Mouse (Mus musculus) cerebellum, adult 11 months (tissue): ENCODE data around the gene Gm20696.

Experiments
- DNase-seq: peaks from one replicate; pipeline ENCODE4 v3.0.0; 2022

Gene Gm20696

DNA sequence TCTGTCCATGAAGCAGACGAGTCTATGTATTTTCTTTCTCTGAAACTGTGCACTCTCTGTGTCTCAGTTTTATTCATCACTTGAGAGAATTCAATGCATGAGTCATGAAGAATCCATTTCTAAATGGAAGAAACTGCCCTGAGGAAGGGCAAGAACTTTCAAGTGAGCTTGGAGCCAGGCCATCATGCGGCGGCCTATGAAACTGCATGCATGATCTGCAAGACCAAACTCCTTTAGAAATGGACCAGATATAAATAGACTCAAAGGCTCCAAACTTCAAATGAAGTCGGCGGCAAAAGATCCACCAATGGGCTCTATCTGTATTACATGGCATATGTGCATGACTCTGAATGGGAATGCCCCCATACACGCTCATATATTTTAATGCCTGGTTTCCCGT, 321.6 kb downstream of the Gm20696 start:
- DNase-seq, result no peak

DNA sequence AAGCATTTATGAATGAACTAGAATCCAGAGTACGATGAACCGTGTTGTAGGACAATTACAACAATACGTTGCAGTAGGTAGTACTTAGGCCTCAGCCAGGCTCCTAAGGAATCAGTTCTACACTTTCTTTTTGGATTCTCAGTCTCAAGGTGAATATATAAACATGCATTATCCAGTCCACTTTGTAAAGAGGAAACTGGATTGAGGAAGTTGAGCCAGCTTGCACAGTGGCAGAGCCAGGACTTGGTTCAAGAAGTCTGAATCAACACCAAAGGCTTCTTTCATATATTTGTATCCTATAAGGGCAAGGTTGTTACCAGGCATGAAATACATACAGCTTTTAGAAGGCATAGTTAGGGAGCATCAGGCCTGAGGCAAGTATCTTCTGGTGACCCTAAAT, 322.2 kb downstream of the Gm20696 start:
- no peak for DNase-seq

DNA sequence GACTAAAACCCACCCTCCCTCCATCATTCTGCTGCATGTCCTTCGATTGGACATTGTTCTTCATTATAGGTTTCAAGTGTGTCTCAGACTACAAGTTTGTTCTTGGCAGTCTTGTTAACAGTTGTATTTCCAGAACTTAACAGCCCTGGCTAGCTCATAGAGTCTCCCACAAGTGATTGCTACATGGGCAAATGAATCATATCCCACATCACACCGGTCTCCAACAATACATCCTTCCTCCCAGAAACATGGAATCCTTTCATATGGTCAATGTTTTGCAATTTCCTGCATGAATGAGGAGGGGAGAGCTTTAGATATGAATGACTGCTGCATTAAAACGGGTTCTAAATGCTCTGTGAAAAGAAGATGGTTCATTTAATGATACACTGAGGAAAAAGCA, 322.8 kb downstream of the Gm20696 start:
- DNase-seq, result no peak

DNA sequence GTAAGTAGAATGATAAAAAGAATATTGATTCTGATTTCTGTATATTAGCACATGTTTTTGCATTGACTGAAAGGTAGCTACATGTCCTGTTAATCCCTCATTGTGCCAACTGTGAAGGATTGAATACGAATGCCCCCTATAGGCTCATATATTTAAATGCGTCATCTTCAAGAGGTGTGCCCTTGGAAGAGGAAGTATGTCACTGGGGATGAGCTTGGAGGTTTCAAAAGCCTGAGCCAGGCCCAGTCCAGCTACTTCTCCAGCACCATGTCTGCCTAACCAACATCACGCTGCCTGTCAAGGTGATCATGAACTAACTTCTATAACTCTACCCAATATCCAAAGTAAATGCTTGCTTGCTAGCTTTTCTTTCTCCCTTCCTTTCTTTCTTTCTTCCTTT, 324.2 kb downstream of the Gm20696 start:
- no peak for DNase-seq

DNA sequence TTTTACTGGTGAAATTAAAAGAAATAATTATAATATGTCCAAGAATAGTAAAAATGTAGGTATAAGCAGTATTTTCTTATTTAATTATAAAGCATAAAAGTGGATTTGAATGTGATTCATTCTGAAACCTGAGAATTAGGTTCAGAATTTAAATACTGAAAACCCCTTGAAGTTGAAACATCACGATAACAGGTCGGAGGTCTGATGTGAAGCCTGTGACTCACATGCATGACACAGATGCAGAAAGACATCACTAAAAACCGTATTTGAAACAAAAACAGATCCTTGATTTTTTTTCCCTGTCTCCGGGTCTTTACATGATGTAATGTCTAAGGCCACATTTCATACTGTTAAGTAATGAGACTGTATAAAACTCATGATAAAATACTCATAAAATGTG, 325.7 kb downstream of the Gm20696 start:
- DNase-seq, result no peak

DNA sequence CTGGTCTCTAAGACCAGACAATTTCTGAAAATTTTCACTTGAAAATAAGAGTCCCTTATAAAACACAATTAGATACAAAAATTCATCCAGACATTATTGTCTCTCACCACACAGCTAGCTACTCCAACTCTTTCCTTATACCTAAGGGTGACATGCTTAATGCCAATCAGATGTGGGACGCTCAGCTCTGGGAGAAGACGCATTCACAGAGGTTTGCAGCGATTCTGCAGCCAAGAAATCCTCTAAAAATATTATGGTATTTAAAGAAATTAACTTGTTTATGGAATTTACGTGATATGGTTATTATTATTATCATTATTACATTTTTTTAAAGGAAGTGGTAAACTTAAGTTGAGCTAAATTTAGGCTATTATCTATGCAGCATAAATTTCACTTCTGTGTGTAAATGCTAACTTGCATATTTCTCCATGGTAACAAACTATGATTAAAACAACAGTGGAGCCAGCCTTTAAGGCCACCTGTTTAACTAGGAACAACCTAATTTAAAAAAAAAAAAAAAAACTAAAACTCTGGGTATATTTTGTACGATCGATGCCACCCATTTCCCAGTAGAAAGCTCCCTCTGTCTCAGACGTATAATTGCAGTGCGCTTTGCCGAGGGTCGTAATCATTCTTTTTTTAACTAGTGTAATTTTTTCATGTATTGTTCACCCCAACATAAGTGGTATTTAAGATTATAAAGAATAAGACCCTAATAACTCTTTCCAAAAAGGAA, 326.4 kb downstream of the Gm20696 start:
- DNase-seq, result no peak

DNA sequence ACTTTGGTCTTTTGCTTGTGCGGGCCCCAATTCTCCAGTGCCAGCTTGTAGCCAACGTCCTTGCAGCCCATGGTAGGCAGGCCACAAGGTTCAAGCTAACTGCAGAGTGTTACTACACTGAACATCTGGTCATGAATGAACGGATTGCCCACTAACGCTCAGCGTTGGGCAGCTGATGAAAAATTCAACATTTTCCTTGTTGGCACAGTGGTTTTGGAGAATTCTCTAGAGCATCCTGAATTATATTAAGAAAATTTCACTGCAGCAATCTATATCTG, 327.3 kb downstream of the Gm20696 start:
- DNase-seq, result no peak

DNA sequence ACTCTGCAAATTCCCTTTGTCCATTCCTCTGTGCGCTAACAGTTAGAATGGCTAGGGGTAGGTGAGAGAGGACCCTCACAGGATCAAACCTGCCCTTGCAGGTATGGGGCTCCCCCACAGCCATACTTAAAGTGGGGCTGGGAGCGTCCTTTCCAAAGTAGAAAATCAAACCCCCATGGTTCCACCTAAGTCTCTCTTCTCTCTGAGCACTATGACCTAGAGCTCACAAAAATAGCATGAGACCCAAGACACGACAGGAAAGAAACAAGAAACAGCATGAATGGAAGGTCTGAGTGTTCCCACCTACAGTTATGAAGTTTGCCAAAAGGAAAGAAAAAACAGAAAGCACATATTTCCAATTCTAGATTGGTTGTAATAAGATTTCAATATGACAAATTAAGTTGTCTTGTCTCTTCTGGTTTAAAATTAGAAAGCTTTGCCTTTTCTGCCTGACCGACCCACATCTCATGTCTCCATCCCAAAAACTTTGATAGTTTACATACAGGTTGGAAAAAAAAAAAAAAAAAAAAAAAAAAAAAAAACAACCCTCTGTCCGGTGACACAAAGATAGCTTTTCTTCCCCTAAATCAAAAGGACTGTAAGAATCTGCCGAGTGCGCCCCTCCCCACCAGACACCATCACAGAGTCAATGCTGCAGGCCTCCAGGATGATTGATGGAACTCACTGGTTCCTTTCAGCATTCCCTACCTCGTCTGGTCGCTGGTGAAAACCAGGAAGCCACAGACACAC, 327.8 kb downstream of the Gm20696 start:
- no peak for DNase-seq

DNA sequence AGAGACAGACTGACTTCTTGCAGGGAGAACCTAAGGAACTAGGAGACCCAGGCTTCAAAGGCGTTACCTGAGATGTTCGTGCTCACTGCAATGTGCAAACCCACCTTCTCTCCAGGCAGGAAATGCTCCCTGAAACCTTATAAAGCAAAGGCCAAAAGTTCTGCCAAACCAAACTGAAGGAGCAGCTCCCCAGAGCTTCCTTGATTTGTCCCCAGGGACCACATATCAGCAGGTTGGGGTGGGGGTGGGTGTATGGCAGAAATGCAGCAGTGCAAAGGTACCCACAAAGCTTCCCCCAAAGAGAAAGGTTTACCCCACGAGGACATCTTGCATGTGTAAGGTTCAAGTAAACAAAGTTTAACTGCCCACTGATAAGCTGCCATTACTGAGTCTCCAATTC, 328.4 kb downstream of the Gm20696 start:
- DNase-seq, result no peak

DNA sequence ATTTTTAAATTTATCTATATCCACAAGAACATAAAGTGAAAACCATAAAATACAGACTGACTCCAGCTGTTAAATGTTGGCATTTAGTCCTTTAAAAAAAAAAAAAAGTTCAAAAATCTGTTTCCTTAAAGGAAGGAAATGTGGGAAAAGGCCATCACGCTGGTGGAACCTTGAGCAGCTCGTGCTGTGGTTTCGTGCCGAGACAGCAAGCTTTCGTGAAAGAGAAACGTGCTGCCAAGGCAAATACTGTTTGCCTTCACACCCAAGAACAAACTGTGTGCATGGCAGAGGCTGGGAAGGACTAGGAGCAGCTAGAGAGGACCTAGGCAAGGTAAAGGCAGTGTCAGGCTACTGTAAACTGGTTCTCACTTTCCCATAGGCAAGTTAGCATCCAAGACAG, 329.0 kb downstream of the Gm20696 start:
- no peak for DNase-seq

DNA sequence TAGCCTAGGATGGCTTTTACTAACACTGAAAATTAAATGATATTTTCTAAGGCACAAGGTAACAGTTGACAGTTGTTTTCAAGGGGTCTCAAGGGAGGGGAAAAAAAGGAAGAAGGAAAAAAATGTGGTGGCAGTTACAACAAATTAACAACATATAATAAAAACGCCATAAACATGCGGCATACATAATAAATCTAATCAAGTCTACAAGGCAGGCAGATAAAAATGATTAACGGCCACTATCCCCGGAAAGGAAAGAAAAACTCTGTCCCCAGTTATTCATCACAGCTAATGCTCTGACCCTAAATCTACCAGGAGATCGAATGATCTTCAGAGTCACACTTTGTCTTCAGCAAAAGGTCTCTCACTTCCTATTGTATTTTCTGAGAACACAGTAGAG, 330.4 kb downstream of the Gm20696 start:
- no peak for DNase-seq

DNA sequence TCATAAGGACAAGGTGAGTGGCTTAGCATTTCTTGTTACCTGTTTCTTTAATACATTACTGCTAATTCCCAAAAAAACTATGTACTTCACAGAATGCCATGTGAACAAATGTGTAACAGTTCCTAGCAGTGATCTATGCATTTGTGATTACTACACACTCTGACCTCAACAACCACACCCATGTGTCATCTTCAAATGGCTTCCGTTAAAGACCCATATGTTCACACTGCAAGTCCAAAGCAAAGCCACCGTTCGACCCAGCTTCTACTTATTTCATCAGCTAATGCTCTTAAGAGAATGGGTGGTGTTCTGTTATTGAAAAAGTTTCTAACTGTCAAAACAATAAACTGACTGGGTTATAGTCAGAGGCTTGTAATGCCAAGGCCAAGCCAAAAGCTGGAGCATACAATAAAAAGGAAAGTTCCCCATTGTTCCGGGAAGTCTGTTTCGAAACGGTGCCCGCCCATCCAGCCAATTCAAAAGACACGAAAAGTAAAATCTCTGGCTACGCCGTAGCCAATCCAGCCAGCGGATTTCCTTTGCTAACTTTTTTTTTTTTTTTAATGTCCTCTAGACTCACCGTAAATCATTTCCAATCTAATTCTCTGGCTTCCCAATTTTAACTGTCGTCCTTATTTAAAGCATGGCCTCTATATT, 331.3 kb downstream of the Gm20696 start:
- DNase-seq, result no peak

DNA sequence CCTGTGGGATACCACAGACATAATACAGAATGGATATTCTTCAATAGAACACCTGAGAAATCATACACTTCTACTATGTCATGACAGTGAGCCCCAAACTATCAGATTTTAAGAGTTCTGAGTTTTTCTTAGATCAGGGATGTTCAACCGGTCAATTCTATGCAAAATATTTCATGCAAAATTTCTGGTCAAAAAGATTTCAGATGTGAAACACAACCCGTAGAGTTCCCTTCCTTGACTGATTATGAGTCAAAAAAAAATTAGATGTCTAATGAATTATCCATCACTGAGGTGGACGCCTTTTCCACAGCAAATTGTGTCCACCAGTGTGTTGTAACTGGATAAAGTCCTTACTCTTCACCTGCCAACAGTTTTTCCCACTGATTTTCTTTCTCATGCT, 332.3 kb downstream of the Gm20696 start:
- DNase-seq, result no peak

DNA sequence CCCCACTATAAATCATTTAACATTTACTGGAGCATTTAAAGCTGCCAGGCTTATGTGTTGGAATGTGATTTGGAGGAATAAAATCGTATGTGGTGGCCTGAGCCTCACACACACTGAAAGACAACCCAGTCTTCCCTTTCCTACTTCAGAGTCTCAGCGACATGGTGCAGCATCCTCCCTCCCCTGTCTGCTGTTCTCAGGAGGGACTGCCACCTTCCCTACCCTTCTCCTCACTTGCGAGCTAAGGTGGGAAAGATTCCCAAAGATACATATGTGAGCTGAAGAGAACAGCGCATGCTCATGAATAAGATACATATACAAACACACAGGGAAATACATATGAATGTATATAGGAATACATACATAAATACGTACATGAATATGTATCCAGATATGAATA, 333.5 kb downstream of the Gm20696 start:
- DNase-seq, result no peak

DNA sequence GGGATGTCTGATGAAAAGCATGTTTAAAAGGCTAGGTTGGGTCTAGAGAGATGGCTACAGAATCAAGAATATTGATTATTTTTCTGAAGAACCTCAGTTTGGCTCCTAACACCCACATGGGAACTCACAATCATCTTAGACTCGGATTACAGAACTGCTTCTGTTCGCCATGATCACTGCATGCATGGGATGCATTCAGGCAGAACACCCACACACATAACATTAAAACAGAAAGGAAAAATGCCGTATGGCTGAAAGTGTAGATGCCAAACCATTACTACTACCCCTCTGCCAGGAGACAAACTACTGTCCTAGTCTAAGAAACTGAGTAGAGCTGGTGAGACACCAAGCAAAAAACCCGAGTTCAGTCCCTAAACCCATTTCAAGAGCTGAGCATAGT, 336.4 kb downstream of the Gm20696 start:
- DNase-seq, result no peak

DNA sequence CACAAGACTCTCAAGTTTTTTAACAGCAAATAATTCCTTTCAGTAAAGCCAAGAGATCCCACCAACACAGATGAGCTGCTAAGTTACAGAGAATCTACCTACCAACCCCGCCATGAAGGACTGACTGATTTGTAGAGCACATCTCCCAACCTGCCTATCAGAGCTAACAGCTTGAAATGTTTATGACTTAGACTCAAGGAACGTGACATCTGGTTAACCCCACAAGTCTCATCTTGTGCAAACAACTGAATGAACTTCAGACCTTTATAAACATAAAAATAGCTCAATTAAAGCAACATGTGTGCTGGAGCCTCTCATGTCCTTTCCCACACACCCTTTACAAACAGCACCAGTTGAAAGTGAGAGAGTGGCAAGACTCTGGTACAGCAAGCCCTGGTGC, 338.0 kb downstream of the Gm20696 start:
- DNase-seq, result no peak

DNA sequence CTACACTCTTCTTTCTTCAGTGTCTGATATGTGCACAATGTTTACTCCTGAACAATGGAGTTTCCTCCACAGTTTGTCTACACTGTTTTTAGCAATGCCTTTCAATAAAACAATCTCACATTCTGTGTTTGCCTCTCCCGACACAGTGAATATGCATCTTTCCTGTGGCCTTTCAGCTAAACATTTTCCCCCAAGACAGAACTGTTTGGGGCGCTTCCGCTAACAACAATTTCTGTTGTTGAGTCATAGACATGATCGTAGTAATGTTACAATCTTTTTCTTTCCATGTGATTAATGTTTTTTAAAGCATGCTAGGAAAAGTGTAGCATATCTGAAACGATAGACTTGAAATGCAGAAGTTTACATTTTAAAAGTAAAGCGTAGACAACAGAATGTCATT, 338.5 kb downstream of the Gm20696 start:
- no peak for DNase-seq

DNA sequence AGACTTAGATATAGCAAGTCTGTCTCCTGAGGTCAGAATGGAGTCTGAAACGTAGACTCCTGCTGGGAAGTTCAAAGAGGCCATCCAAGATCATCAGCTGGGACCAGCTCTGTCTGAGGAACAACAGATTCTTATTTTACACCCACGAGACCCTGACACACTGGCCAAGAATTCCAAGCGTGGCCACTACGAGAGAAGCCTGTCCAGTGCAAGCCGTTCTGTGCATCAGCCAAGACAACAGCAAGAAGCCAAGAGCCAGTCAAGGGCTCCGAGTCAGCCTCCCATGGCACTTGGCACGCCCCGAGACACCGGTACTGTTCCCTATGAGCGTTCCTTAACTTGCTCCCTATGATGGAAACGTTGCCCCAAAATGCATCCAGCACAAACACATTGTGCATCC, 338.9 kb downstream of the Gm20696 start:
- no peak for DNase-seq

DNA sequence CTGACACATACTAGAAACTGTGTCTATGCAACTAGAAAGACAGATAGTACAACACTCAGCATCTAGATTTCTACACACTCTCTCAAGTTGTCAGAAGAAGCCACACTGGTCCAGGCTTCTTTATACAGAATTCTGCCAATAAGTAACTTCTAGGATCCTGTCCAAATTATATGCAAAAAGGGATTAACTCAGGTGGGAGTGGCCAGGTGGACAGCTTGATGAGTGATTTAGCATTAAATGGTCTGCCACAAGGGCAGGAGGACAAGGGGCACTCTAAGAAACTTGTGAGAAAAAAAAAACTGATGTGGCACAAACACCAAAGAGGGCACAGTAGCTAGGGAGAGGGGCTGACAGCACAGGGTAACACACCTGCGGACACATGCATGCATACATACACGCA, 340.7 kb downstream of the Gm20696 start:
- DNase-seq, result no peak

DNA sequence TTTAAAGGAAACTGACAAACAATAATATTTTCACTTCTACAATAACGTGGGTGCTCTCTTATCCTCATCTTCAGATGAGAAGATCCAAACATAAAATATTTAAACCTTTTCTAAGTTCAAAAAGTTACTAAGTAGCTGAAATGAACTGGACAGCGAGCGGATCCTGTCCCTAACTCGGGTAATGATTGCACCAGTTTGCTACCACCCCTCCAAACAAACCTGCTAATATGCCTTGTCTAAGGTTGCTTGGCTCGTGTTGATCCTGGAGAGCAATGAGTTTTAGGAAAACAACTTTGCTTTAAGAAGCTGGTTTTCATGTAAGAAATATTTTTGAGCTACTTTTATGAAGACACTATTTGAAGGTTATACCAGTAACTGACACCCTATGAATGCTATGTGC, 341.1 kb downstream of the Gm20696 start:
- DNase-seq, result no peak

DNA sequence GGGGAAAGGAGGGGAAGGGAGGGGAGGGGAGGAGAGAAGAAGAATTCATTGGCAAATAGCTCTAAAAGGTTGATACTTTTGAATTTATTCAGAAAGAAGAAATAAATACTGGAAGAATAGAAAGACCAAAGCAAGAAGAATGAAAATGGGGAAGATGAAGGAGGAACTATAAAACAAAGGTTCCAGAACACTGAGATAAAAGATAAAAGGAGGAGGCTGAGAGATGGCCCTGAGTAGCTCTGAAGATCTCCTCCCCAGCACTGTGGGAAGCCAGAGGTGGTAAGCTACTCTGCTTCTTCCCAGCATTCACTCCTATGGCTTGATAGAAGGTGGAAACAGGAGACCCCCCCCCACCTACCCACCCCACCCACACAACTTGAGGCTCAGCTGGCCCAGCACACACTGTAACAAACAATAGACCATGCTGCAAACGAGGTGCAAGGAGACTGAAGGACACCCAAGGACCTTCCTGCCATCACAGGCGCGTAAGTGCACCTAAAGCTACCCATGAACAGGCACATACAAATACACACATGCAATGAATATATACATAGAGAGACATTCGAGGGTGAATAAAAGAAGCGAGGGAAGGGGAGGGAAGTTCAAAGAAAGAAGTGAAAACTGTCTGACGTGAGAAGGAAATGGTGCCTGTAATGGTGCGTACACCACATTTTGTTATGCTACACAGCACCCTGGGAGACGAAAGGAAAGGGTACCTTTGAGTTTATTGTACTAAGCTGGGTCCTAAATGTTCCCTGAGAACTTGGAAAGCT, 344.3 kb downstream of the Gm20696 start:
- no peak for DNase-seq

DNA sequence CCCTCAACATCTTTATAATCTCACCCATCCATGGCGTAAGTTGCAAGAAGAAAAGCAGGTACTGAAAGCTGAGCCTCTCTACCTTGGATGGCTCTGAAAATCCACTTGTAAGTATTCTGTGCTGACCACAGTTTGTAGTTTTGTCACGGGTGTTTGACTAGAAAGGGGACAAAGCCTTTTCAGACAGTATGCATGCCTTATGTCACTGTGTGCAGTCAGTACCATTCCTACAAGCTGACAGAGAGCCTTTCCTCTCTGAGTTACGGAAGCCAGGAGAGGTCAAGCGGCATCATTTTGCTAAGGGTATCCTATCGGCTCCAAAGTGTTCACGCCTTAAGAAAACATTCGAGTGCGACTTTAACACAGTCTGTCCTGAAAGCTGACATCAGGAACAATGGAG, 346.2 kb downstream of the Gm20696 start:
- no peak for DNase-seq
